Mouse (Mus musculus) G1E (cell line): ENCODE data around the gene Dnajc5. TPM values are rescaled to one million over a fixed set of nuclear protein-coding genes. Genes with fewer than 3 reads are reported as not detected.

ENCODE experiments used
- ATAC-seq: 2 replicates; pipeline ENCODE4 v1.8.0; 2016; ENCODE audit warnings: mild to moderate bottlenecking; ENCODE audit not compliant: insufficient number of reproducible peaks, poor library complexity, low FRiP score, severe bottlenecking; ENCODE audit errors: extremely low read depth
- DNase-seq: peaks from one replicate; pipeline ENCODE4 v3.0.0; 2012; ENCODE audit warnings: low spot score
- H3K27me3 ChIP-seq: 2 replicates; pipeline ENCODE4 v1.6.1; 2012; ENCODE audit warnings: mild to moderate bottlenecking, low read length, inconsistent platforms; ENCODE audit not compliant: insufficient read depth
- H3K36me3 ChIP-seq: replicated peaks from 2 replicates; pipeline ENCODE3; 2012; ENCODE audit warnings: mild to moderate bottlenecking, inconsistent platforms
- H3K4me1 ChIP-seq: 2 replicates; pipeline ENCODE4 v1.6.1; 2012; ENCODE audit warnings: low read depth, low read length, inconsistent platforms, mixed read lengths; ENCODE audit not compliant: insufficient read depth
- H3K4me3 ChIP-seq: 2 replicates; pipeline ENCODE4 v1.5.1; 2012; ENCODE audit warnings: low read depth, mild to moderate bottlenecking, inconsistent platforms, low read length, moderate library complexity, mixed read lengths
- H3K9me3 ChIP-seq: replicated peaks from 2 replicates; pipeline ENCODE4 v1.6.1; 2012; ENCODE audit warnings: inconsistent platforms
- CTCF ChIP-seq: IDR thresholded peaks from 2 replicates; pipeline ENCODE4 v1.5.1; 2012; ENCODE audit warnings: low read depth, low read length, inconsistent platforms, mixed read lengths
- GATA1 ChIP-seq: IDR thresholded peaks from 2 replicates; pipeline ENCODE4 v1.6.1; 2012; ENCODE audit warnings: borderline replicate concordance, low read length, inconsistent platforms, mixed read lengths
- GATA2 ChIP-seq: IDR thresholded peaks from 2 replicates; pipeline ENCODE4 v1.6.1; 2012; ENCODE audit warnings: low read depth, low read length, inconsistent platforms, borderline replicate concordance
- POLR2AphosphoS5 ChIP-seq: IDR thresholded peaks from 2 replicates; pipeline ENCODE4 v1.6.1; 2012; ENCODE audit warnings: low read depth, low read length, inconsistent platforms; ENCODE audit not compliant: insufficient replicate concordance
- TAL1 ChIP-seq: conservative IDR thresholded peaks from 2 replicates; pipeline ENCODE4 v1.6.1; 2012; ENCODE audit warnings: low read depth, low read length, inconsistent platforms, mixed read lengths
- polyA plus RNA-seq: library from polyadenylated mRNA; stranded (reverse); fragments of >175 nt; gene quantifications from 2 replicates; pipeline ENCODE4 v1.2.3, GENCODE M21; 2012
- total RNA-seq, 2 experiments: library from RNA; stranded (forward) in 1 of 2; stranded (reverse) in 1 of 2; fragments of 200-1000 nt in 1 of 2; fragments of >200 nt in 1 of 2; fragmentation: Nextera tagmentation in 1 of 2; gene quantifications; 2 replicates each; pipeline ENCODE4 v1.2.3; 2014 to 2017

Gene Dnajc5
- total and polyA plus RNA-seq, 3 experiments = 34.3 to 52.7 (median 41.9) TPM

DNA sequence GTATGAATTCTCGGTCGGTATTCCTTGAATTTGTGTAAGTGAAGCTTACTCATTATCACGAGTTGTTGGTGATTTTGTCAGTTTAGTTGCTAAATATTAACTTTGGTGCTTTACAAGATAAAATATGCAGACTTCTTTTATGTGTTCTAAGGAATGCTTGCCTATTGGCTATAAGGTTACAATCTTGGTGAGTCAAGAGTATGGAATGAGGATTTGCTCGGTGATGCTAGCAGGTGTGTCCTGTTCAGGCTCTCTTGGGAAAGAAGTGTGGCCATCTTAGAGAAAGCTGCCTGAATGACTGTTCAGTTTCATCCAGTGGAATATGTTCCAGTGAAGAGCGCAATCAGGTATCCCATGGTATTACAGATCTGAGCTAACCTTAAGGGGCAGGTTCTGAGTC is 5.2 kb downstream of the Dnajc5 start:
- H3K36me3 ChIP-seq = peaks cover 77% of the 10 kb centered on the region
- TF ChIP-seq TAL1 = no peak
- TF ChIP-seq CTCF = no peak
- TF ChIP-seq GATA2 = no peak
- TF ChIP-seq GATA1 = no peak
- no peak for TF ChIP-seq POLR2AphosphoS5
- no peak overlapping the region for H3K4me3 ChIP-seq
- H3K4me1 ChIP-seq = peaks cover 26% of the 10 kb centered on the region
- H3K9me3 ChIP-seq = no peaks in the 10 kb centered on the region
- H3K27me3 ChIP-seq = no peaks in the 10 kb centered on the region
- no peak for ATAC-seq
- no peak for DNase-seq

DNA sequence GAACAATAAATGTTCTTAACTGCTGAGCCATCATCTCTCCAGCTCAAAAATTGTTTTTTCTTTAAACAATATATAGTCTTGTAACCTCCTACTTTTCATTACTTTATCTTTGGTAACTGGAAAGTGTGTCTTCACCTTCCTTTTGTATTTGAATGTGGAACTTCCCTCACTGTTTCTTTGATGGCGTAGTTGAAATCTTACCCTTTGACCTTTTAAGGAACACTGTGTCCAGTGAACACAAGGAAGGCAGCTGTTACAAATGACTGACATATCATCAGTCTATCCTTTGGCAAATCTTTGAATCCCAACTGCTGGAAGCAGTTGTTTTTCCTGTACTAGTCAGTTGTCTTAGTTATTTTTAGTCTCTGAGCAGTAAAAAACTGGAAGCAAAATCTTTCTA is 8.8 kb downstream of the Dnajc5 start:
- Histone ChIP-seq H3K4me1 (peaks cover 12% of the 10 kb centered on the region), H3K9me3 (no peaks in the 10 kb centered on the region), H3K4me3 (no peak overlapping the region), H3K27me3 (no peaks in the 10 kb centered on the region), H3K36me3 (peaks cover 86% of the 10 kb centered on the region)
- no peak for DNase-seq
- no peak for TF ChIP-seq TAL1
- TF ChIP-seq GATA2 = no peak
- no peak for TF ChIP-seq CTCF
- TF ChIP-seq POLR2AphosphoS5 = no peak
- ATAC-seq = no peak

DNA sequence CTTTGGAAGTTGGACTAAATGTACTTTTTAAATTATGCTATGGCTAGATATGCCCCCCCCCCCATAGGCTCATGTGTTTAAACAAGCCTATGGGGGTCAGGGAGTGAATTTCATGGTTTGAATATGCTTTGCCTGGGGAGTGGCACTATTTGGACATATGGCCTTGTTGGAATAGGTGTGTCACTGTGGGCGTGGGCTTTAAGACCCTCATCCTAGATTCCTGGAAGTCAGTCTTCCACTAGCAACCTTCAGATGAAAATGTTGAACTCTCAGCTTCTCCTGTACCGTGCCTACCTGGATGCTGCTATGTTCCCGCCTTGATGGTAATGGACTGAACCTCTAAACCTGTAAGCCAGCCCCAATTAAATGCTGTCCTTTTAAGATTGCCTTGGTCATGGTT is 12.3 kb downstream of the Dnajc5 start:
- DNase-seq (no peak), ATAC-seq (no peak)
- Histone ChIP-seq H3K4me1 (peaks cover 19% of the 10 kb centered on the region), H3K4me3 (no peak overlapping the region), H3K36me3 (peaks cover 81% of the 10 kb centered on the region), H3K9me3 (no peaks in the 10 kb centered on the region), H3K27me3 (no peaks in the 10 kb centered on the region)
- TF ChIP-seq POLR2AphosphoS5 = no peak
- TF ChIP-seq CTCF = no peak
- TF ChIP-seq GATA2 = no peak
- no peak for TF ChIP-seq TAL1
- TF ChIP-seq GATA1 = no peak

DNA sequence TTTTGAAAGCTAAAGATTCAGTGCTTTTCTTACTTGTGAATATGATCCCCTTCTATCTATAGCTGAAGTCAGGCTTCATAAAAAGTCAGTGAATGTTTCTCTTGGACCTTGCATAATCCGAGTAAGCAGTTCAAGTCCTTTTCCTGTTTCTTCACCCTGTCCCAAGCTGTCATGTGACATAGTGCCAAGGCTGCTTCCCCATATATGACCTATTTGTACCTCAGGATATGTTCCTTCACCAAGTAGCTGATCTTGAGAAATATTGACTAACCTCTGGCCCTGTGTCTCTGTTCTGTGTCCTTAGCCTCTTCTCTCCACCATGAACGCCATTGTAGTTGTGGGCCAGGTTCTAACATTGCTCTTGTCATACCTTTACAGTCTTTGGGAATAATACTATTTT is 16.1 kb downstream of the Dnajc5 start:
- H3K9me3 ChIP-seq = no peaks in the 10 kb centered on the region
- no peak for TF ChIP-seq POLR2AphosphoS5
- TF ChIP-seq CTCF = no peak
- TF ChIP-seq GATA2 = no peak
- TF ChIP-seq TAL1 = no peak
- TF ChIP-seq GATA1 = no peak
- H3K27me3 ChIP-seq = no peaks in the 10 kb centered on the region
- ATAC-seq = no peak
- peaks cover 80% of the 10 kb centered on the region for H3K36me3 ChIP-seq
- H3K4me3 ChIP-seq = no peak overlapping the region
- peaks cover 25% of the 10 kb centered on the region for H3K4me1 ChIP-seq
- DNase-seq = no peak

DNA sequence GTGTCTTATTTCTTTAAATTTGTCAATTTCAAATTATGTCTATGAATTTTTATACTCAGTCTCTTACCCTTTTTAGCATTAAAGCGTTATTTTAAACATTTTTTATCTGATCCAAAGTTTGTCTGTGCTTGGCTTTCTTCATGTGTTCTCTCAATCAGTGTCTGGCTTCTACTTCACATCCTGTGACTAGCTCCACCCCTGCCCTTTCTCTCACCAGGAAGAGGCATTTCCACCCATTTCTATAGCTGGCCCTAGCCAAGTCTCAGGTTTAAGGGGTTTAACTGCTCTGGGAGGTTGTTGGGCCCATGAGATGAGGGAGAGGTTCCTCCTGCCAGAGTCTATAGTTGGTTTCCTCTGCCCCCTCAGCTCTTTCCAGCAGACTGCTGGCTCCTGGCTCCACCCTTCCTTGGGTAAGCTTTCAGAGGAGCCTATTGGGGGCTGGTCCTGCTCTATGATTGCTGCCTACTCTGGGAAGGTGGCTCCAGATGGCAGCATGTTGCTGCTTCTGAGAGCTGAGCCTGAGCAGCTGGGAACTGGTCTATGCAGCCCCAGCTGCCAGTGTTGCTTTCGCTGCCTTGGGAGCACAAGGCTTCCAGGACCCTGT is 17.3 kb downstream of the Dnajc5 start:
- H3K27me3 ChIP-seq = no peaks in the 10 kb centered on the region
- DNase-seq = peak; percentile 38
- TF ChIP-seq GATA1 (no peak), CTCF (no peak), TAL1 (no peak), GATA2 (no peak), POLR2AphosphoS5 (no peak)
- peaks cover 80% of the 10 kb centered on the region for H3K36me3 ChIP-seq
- no peak overlapping the region; the same call in 1 of the 2 replicates for H3K4me3 ChIP-seq
- ATAC-seq = peak; percentile 57
- no peaks in the 10 kb centered on the region for H3K9me3 ChIP-seq
- H3K4me1 ChIP-seq = peaks cover 21% of the 10 kb centered on the region

DNA sequence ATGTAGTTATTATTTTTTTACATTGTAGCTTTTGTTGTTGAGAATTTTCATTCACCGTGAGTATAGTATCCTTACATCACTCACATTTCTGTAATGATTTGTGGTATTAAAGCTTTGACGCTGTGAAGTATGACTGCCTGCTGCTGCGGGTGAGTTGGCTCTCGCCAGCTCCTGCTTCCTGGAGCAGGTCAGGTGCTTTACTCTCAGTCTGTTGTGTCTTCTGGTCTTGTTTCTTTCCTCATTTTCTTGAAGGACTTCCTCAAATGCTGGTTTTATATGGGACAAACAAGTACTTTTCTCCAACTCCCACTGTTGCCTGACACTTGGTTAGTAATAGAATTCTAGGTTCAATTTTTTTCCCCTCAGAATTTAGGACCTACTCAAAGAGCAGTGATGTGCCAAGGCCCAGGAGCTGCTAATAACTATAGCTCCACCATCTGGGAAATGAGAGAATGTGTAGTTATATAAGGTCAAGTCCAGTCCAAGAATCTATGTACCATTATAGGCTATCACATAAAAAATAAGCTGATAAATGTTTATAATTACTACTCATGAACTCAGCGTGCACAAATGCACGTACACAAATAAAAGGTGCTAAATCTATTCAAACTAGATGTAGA is 21.6 kb downstream of the Dnajc5 start:
- no peak overlapping the region for H3K4me3 ChIP-seq
- no peaks in the 10 kb centered on the region for H3K27me3 ChIP-seq
- DNase-seq = no peak
- no peak for ATAC-seq
- peaks cover 11% of the 10 kb centered on the region for H3K4me1 ChIP-seq
- no peaks in the 10 kb centered on the region for H3K9me3 ChIP-seq
- TF ChIP-seq GATA1 (no peak), GATA2 (no peak), TAL1 (no peak), CTCF (no peak), POLR2AphosphoS5 (no peak)
- peaks cover 79% of the 10 kb centered on the region for H3K36me3 ChIP-seq
